Mouse (Mus musculus) myocyte (in vitro differentiated cells): ENCODE results near the gene Hdac2. TPM values are rescaled to one million over a fixed set of nuclear protein-coding genes. Genes with fewer than 3 reads are reported as not detected.

Experiments
- H3K27me3 ChIP-seq: one replicate; pipeline ENCODE4 v1.6.1; 2011; ENCODE audit not compliant: control insufficient read depth, insufficient read depth, insufficient read length
- H3K36me3 ChIP-seq: one replicate; pipeline ENCODE4 v1.6.1; 2011; ENCODE audit not compliant: control insufficient read depth, insufficient read depth
- H3K4me2 ChIP-seq: one replicate; pipeline ENCODE4 v1.6.1; 2011; ENCODE audit warnings: low read depth, control low read depth
- H3K4me3 ChIP-seq: one replicate; pipeline ENCODE4 v1.5.1; 2011; ENCODE audit warnings: mild to moderate bottlenecking, control low read depth, moderate library complexity
- H3K79me2 ChIP-seq: one replicate; pipeline ENCODE4 v1.6.1; 2011; ENCODE audit not compliant: control insufficient read depth, insufficient read depth
- H3ac ChIP-seq: one replicate; pipeline ENCODE4 v1.6.1; 2011; ENCODE audit not compliant: control insufficient read depth, insufficient read length
- CEBPB ChIP-seq: IDR thresholded peaks from 2 replicates; pipeline ENCODE4 v1.6.1; 2011; ENCODE audit warnings: mild to moderate bottlenecking, moderate library complexity; ENCODE audit not compliant: poor library complexity, insufficient read depth, severe bottlenecking
- E2F4 ChIP-seq: IDR thresholded peaks from one replicate; pipeline ENCODE4 v1.6.1; 2011; ENCODE audit warnings: mild to moderate bottlenecking, control low read depth, moderate library complexity; ENCODE audit not compliant: insufficient read depth
- MAX ChIP-seq: IDR thresholded peaks from one replicate; pipeline ENCODE4 v1.6.1; 2011; ENCODE audit warnings: low read depth, mild to moderate bottlenecking, control low read depth
- MYOD1 ChIP-seq, 3 experiments: IDR thresholded peaks; one replicate each; pipeline ENCODE4 v1.6.1; 2011; ENCODE audit warnings: control low read depth in 2 of 3, low read depth in 2 of 3, mild to moderate bottlenecking in 2 of 3, moderate library complexity in 1 of 3; ENCODE audit not compliant: insufficient read length in 2 of 3, control insufficient read depth in 1 of 3
- MYOG ChIP-seq, 3 experiments: IDR thresholded peaks; one replicate each; pipeline ENCODE4 v1.6.1; 2011; ENCODE audit warnings: control low read depth in 2 of 3, low read depth in 2 of 3, mild to moderate bottlenecking in 2 of 3; ENCODE audit not compliant: insufficient read length in 2 of 3, control insufficient read depth in 1 of 3, insufficient read depth in 1 of 3
- POLR2A ChIP-seq: IDR thresholded peaks from one replicate; pipeline ENCODE4 v1.6.1; 2011; ENCODE audit warnings: low read depth, mild to moderate bottlenecking, control low read depth, moderate library complexity; ENCODE audit not compliant: insufficient read length
- POLR2AphosphoS2 ChIP-seq: IDR thresholded peaks from one replicate; pipeline ENCODE4 v1.6.1; 2011; ENCODE audit warnings: low read depth, control low read depth; ENCODE audit not compliant: insufficient read length
- REST ChIP-seq: IDR thresholded peaks from one replicate; pipeline ENCODE4 v1.6.1; 2011; ENCODE audit warnings: mild to moderate bottlenecking, control low read depth, moderate library complexity; ENCODE audit not compliant: insufficient read depth, insufficient read length
- SRF ChIP-seq: IDR thresholded peaks from one replicate; pipeline ENCODE4 v1.6.1; 2011; ENCODE audit warnings: low read depth; ENCODE audit not compliant: control insufficient read depth, insufficient read length
- TCF12 ChIP-seq: IDR thresholded peaks from one replicate; pipeline ENCODE4 v1.6.1; 2011; ENCODE audit warnings: mild to moderate bottlenecking, control low read depth; ENCODE audit not compliant: poor library complexity, insufficient read depth, severe bottlenecking
- TCF3 ChIP-seq: IDR thresholded peaks from one replicate; pipeline ENCODE4 v1.6.1; 2011; ENCODE audit warnings: low read depth, control low read depth; ENCODE audit not compliant: insufficient read length
- USF1 ChIP-seq: IDR thresholded peaks from one replicate; pipeline ENCODE4 v1.6.1; 2011; ENCODE audit warnings: low read depth, mild to moderate bottlenecking, control low read depth, moderate library complexity
- polyA plus RNA-seq: library from polyadenylated mRNA; unstranded; fragments of >200 nt; fragmentation: generic; extraction: Trizol; gene quantifications from one replicate; pipeline ENCODE4 v1.2.1, GENCODE M21; 2012; ENCODE audit warnings: missing spikeins

Gene Hdac2
- polyA plus RNA-seq, result 58.0 TPM

DNA sequence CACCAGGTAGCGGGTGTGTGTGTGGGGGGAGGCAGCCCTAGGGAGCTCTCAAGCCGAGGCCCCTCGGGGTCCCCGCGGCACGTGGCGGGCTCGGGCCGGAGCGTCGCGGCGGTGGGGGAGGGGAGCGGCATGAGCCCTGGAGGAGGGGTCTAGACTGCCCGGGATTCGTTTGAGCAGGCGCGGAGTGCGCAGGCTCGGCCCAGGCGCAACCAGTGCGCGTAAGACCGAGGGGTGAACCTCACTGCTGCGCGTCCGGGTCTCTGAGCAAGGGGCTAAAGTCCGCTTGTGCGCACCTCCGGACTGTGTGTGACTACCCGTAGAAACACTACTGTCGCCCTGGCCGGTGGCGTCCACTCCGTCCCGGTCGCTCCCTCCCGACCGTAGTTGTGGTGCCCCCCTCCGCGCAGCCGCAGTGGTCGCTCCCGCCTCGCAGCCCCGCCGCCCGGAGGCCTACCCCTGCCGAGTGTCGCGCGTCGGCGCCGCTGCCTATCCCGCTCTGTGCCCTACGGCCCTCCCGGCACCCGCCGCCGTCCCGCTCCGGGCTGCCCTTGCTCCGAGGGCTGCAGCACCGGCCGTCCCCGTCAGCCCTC lies at the start of gene Hdac2:
Hdac2 (plus strand) TSS at position 459 of the 590 bp plus-strand sequence.
- H3K4me2 ChIP-seq, result peak within 1 kb of the TSS; percentile 98
- no peaks in the 10 kb centered on the region for H3K27me3 ChIP-seq
- no peak for TF ChIP-seq TCF12
- no peak for TF ChIP-seq E2F4
- TF ChIP-seq MAX, result peak; percentile 96
- peak in 1 of 3 experiments; percentile 47 for TF ChIP-seq MYOD1 (IDR thresholded peaks at IDR 0.05; ENCODE audit: control insufficient read depth in 1 of 3, insufficient read length in 2 of 3, low read depth in 2 of 3)
- peak; percentile 97 for TF ChIP-seq POLR2AphosphoS2
- TF ChIP-seq POLR2A, result peak; percentile 95
- TF ChIP-seq MYOG (IDR thresholded peaks at IDR 0.05; ENCODE audit: control insufficient read depth in 1 of 3, insufficient read depth in 1 of 3, insufficient read length in 2 of 3, low read depth in 2 of 3), result peak in 1 of 3 experiments; percentile 34
- H3K4me3 ChIP-seq, result peak within 1 kb of the TSS; percentile 75
- H3ac ChIP-seq, result peak within 1 kb of the TSS; percentile 37
- H3K79me2 ChIP-seq, result peaks cover 43% of the 10 kb centered on the region
- no peaks in the 10 kb centered on the region for H3K36me3 ChIP-seq

DNA sequence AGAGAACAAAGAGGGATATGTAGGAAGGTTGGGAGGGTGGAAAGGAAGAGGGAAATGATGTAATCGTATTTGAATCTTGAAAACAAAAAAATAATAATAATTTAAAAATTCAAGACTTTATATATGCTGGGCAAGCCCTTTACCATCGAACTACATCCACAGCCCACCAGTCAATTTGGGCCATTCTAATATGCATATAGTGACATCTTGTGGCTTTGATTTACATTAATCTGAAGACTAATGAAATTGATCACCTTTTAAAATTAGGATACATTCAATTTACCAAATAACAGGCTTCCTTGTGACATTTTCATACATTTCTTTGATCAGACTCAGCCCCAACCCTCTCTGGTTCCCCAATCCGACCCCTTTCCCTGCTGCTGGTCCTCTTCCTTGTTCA lies 46.1 kb upstream of the Hdac2 start:
- no peak overlapping the region for H3K4me2 ChIP-seq
- H3K27me3 ChIP-seq, result no peaks in the 10 kb centered on the region
- TF ChIP-seq POLR2A (no peak), TCF3 (no peak), MYOG (IDR thresholded peaks at IDR 0.05; ENCODE audit: control insufficient read depth in 1 of 3, insufficient read depth in 1 of 3, insufficient read length in 2 of 3, low read depth in 2 of 3) (no peak), E2F4 (no peak), MAX (no peak), CEBPB (no peak), REST (no peak), SRF (no peak), MYOD1 (IDR thresholded peaks at IDR 0.05; ENCODE audit: control insufficient read depth in 1 of 3, insufficient read length in 2 of 3, low read depth in 2 of 3) (no peak), USF1 (no peak), TCF12 (no peak), POLR2AphosphoS2 (no peak)
- H3K79me2 ChIP-seq, result no peaks in the 10 kb centered on the region
- no peak overlapping the region for H3K4me3 ChIP-seq
- no peaks in the 10 kb centered on the region for H3K36me3 ChIP-seq
- H3ac ChIP-seq, result no peak overlapping the region

DNA sequence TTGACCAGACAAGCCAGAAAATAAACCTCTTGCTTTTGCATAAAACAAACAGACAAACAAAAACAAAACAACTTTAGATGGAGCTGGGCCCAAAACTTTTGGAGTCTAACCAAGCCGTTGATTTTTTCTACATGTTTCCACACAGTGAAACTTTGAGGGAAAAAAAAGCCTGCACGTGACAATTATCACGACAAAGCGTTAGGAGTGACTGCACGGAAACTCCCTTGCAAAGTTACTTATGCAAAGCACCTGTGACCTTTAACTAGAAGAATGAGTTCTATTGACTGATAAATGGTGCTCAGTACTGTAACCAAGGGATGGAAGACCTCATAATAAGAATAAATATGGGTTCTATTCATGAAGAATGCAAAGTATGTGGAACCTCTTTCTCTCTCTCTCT lies 38.5 kb upstream of the Hdac2 start:
- no peaks in the 10 kb centered on the region for H3K27me3 ChIP-seq

DNA sequence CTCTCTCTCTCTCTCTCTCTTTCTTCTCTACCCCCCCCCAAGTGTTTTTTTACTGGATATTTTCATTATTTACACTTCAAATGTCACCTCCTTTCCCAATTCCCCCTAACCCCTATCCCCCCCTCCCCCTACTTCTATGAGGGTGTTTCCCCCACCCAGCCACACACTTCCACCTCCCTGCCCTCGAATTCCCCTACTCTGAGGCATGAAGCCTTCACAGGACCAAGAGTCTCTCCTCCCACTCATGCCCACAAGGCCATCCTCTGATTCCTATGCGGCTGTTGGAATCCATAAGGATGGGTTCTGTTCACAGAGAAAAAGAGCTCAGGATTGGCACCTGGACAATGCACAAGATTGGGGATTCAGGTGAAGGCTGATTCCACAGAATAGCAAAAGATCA lies 38.1 kb upstream of the Hdac2 start:
- H3K4me3 ChIP-seq, result no peak overlapping the region
- H3K4me2 ChIP-seq, result no peak overlapping the region
- H3K27me3 ChIP-seq, result no peaks in the 10 kb centered on the region

More for the DNA sequence above, 38.5 kb upstream of the Hdac2 start:
- Histone ChIP-seq H3K4me3 (no peak overlapping the region), H3K4me2 (no peak overlapping the region), H3ac (no peak overlapping the region), H3K36me3 (no peaks in the 10 kb centered on the region), H3K79me2 (no peaks in the 10 kb centered on the region)
- no peak for TF ChIP-seq USF1
- TF ChIP-seq MAX, result no peak
- TF ChIP-seq TCF3, result no peak
- no peak for TF ChIP-seq MYOG (IDR thresholded peaks at IDR 0.05; ENCODE audit: control insufficient read depth in 1 of 3, insufficient read depth in 1 of 3, insufficient read length in 2 of 3, low read depth in 2 of 3)
- TF ChIP-seq POLR2A, result no peak
- no peak for TF ChIP-seq CEBPB
- TF ChIP-seq POLR2AphosphoS2, result no peak
- no peak for TF ChIP-seq E2F4
- no peak for TF ChIP-seq SRF
- no peak for TF ChIP-seq MYOD1 (IDR thresholded peaks at IDR 0.05; ENCODE audit: control insufficient read depth in 1 of 3, insufficient read length in 2 of 3, low read depth in 2 of 3)

More for the DNA sequence above, 38.1 kb upstream of the Hdac2 start:
- H3ac ChIP-seq, result no peak overlapping the region
- TF ChIP-seq TCF12 (no peak), POLR2A (no peak), SRF (no peak), MYOD1 (IDR thresholded peaks at IDR 0.05; ENCODE audit: control insufficient read depth in 1 of 3, insufficient read length in 2 of 3, low read depth in 2 of 3) (no peak), MAX (no peak), TCF3 (no peak), E2F4 (no peak), MYOG (IDR thresholded peaks at IDR 0.05; ENCODE audit: control insufficient read depth in 1 of 3, insufficient read depth in 1 of 3, insufficient read length in 2 of 3, low read depth in 2 of 3) (no peak), REST (no peak), POLR2AphosphoS2 (no peak), CEBPB (no peak), USF1 (no peak)
- no peaks in the 10 kb centered on the region for H3K36me3 ChIP-seq
- no peaks in the 10 kb centered on the region for H3K79me2 ChIP-seq
